Mouse (Mus musculus): ENCODE data around the gene Mtnr1a.

Gene Mtnr1a

DNA sequence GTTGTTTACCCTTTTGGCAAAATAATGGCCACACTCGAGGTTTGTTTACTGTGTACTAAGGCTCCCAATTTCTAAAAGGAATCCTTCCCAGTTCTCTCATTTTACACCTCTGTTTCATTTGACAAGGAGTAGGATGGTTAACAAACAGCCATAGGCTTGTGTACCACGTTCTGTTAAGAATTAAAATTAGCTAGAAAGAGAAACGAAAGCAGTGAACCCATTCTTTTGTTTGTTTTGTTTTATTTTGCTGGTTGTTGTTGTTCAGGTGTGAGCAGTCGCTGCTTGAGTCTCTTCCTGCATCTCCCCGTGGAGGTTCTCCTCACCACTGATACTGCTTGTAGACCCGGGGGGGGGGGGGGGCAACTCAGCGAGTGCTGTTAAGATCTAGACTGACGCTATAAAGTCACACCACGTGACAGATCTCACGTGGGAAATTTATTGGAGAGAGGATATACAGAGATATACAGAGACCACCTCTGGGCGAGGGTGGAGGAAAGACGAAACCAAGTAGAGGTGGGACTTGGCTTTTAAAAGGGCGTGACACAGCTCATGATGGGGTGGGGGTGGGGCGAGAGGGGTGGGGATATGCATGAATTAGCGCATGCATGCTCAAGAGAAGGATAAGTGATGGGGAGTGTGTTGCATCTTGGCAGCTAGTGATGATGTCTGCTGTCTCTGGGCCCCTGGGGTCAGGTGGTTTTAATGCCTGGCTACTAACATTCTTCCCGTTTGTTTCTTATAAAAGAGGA lies 41.3 kb downstream of the Mtnr1a start:
- DNase-seq, result no peak

- DNase-seq, result no peak
Observed at GRCm38 (mm10) chr8:45110813-45111104, 41.8 kb downstream of the Mtnr1a start.

DNA sequence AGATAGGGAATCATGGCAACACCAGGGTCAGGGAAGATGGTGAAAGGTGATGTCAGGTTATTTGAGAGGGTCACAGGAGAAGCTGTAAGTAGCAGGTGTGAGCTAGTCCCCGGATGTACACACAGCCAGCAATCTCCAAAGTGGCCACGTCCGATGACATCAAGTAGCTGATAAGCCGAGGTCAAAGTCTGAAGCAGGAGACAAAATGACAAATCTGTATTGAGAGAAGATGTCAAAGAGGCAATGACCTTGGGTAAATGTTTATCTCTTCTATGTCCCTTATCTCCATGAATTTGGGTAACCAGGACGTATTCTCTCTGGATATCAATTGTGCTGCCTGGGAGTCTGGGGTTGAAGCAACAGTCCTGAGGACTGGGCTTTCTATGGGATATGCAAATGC lies 42.9 kb downstream of the Mtnr1a start:
- DNase-seq, result no peak

GRCm38 (mm10) chr8:45117588-45117987 lies 48.7 kb downstream of the Mtnr1a start:
- DNase-seq, result no peak

DNA sequence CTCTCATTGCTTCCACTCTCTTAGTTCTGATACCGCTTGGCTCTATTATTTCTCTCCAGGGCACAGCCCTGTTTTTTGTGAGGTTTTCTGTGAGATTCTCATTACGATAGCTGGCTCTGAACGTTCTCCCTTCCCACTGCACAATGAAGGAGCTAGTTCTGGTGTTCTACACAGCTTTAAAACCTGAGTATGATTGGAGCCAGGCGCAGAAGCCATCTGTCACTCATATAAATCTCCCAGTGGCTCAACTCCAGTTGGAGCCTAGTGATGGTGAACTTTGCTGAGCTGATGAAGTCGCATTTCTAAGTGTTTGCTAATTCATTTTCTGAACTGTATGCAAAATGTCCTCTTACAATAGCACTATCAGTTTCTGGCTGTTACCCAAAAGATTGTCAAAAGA lies 56.7 kb downstream of the Mtnr1a start:
- DNase-seq, result peak in 1 of 2 experiments; percentile 6
